Mouse (Mus musculus) hindbrain, embryonic 13.5 days (tissue): Measurements from ENCODE around the gene Foxl1. TPM values are rescaled to one million over a fixed set of nuclear protein-coding genes. Genes with fewer than 3 reads are reported as not detected.

Experiments
- microRNA-seq: library from miRNA; unstranded; fragments of <30 nt; microRNA quantifications from one replicate; pipeline ENCODE4, GENCODE M21; 2016
- polyA plus RNA-seq: library from polyadenylated mRNA; unstranded; fragments of >200 nt; fragmentation: Nextera tagmentation; extraction: Ambion mirVana; gene quantifications from 2 replicates; pipeline ENCODE4 v1.2.1, GENCODE M21; 2015

Gene Foxl1
- polyA plus RNA-seq, 1 experiment from 2014 or later = 0.16 TPM

Small RNA genes lying within 50 kb of the gene (microRNA-seq; reads per million reads assigned to microRNA genes)
- not detected for gene Gm27530

Other genes with a start within 250 kb of the Foxl1 start
- gene Foxf1, start 43.6 kb upstream of the Foxl1 start, polyA plus RNA-seq = 0.96 and 1.3 TPM in 2 replicates
- 53.8 and 54.1 TPM in 2 replicates for gene Mthfsd, start 19.5 kb upstream of the Foxl1 start, polyA plus RNA-seq
- gene Foxc2, start 11.8 kb upstream of the Foxl1 start, polyA plus RNA-seq = 2.8 and 4.1 TPM in 2 replicates